Mouse (Mus musculus): ENCODE data around the gene Tenm2.

Gene Tenm2

GRCm38 (mm10) chr11:36893061-36893460 is 342.7 kb downstream of the Tenm2 start:
- DNase-seq = peak; percentile 62

GRCm38 (mm10) chr11:36891106-36891505 is 344.7 kb downstream of the Tenm2 start:
- no peak for DNase-seq

GRCm38 (mm10) chr11:36887490-36887889 is 348.3 kb downstream of the Tenm2 start:
- DNase-seq = no peak

- no peak for DNase-seq
These were observed 349.6 kb downstream of the Tenm2 start for GRCm38 (mm10) chr11:36886147-36886546.

GRCm38 (mm10) chr11:36872961-36873360 is 362.8 kb downstream of the Tenm2 start:
- DNase-seq = no peak

GRCm38 (mm10) chr11:36870548-36870947 is 365.2 kb downstream of the Tenm2 start:
- no peak for DNase-seq

- no peak for DNase-seq
These were observed 384.1 kb downstream of the Tenm2 start for GRCm38 (mm10) chr11:36851690-36852089.

- no peak for DNase-seq
These were observed 388.3 kb downstream of the Tenm2 start for GRCm38 (mm10) chr11:36847451-36847850.

GRCm38 (mm10) chr11:36832855-36833254 is 402.9 kb downstream of the Tenm2 start:
- DNase-seq = no peak

GRCm38 (mm10) chr11:36831511-36831910 is 404.3 kb downstream of the Tenm2 start:
- no peak for DNase-seq

- DNase-seq = no peak
These were observed 411.1 kb downstream of the Tenm2 start for GRCm38 (mm10) chr11:36824666-36825065.

- DNase-seq = peak; percentile 2
These were observed 431.1 kb downstream of the Tenm2 start for GRCm38 (mm10) chr11:36804615-36805014.

- DNase-seq = no peak
These were observed 433.5 kb downstream of the Tenm2 start for GRCm38 (mm10) chr11:36802208-36802631.

GRCm38 (mm10) chr11:36801683-36802082 is 434.1 kb downstream of the Tenm2 start:
- DNase-seq = no peak

GRCm38 (mm10) chr11:36799409-36799808 is 436.4 kb downstream of the Tenm2 start:
- DNase-seq = no peak

GRCm38 (mm10) chr11:36758009-36758408 is 477.8 kb downstream of the Tenm2 start:
- no peak for DNase-seq

- DNase-seq = no peak
These were observed 489.5 kb downstream of the Tenm2 start for GRCm38 (mm10) chr11:36746286-36746685.

GRCm38 (mm10) chr11:36727800-36728199 is 508.0 kb downstream of the Tenm2 start:
- no peak for DNase-seq

- DNase-seq = no peak
These were observed 532.9 kb downstream of the Tenm2 start for GRCm38 (mm10) chr11:36702881-36703280.

- no peak for DNase-seq
These were observed 534.8 kb downstream of the Tenm2 start for GRCm38 (mm10) chr11:36700951-36701350.

GRCm38 (mm10) chr11:36700131-36700530 is 535.6 kb downstream of the Tenm2 start:
- DNase-seq = no peak

- no peak for DNase-seq
These were observed 537.5 kb downstream of the Tenm2 start for GRCm38 (mm10) chr11:36698268-36698667.

GRCm38 (mm10) chr11:36697816-36698215 is 537.9 kb downstream of the Tenm2 start:
- DNase-seq = no peak

- no peak for DNase-seq
These were observed 538.6 kb downstream of the Tenm2 start for GRCm38 (mm10) chr11:36697021-36697639.

- DNase-seq = no peak
These were observed 541.0 kb downstream of the Tenm2 start for GRCm38 (mm10) chr11:36694810-36695209.
